Mouse (Mus musculus) embryonic fibroblast, embryonic 13.5 days (primary cell): ENCODE measurements at regions not wholly inside any gene's neighbourhood (a gene's known extent, or its start where the extent isn't known, plus 50 kb on each side); places are given as distances from the start of the nearest gene placed in this dataset.

Experiments used
- CTCF ChIP-seq: IDR thresholded peaks from 2 replicates; pipeline ENCODE4 v1.5.1; 2011; ENCODE audit warnings: mild to moderate bottlenecking, control low read depth, low read length, moderate library complexity, borderline replicate concordance; ENCODE audit not compliant: insufficient read depth
- POLR2A ChIP-seq: IDR thresholded peaks from 2 replicates; pipeline ENCODE4 v1.6.1; 2011; ENCODE audit warnings: low read depth, mild to moderate bottlenecking, control low read depth, low read length, moderate library complexity

DNA sequence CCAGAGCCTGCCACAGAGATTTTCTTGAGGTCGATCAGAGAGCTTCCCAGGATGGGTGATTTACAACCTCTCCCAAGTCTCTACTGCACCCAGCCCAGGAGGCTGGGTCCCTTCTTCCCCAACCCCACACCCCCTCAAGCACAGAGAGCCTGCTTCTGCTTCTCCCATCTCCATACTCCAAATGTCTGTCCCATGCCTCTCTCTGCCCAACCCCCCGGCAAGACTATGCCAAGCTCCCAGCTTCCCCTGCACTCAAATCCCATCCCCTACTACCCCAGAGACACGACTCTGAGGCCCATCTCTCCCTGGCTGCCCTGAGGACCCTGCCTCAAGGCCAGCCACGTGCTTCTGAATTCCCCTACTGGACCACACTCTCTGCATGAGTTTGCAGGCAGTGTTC is 61.0 kb upstream of the Cplx2 start:
- no peak for TF ChIP-seq CTCF
- no peak for TF ChIP-seq POLR2A
